Mouse (Mus musculus) liver, embryonic 14.5 days (tissue): ENCODE measurements at regions not wholly inside any gene's neighbourhood (a gene's known extent, or its start where the extent isn't known, plus 50 kb on each side); places are given as distances from the start of the nearest gene placed in this dataset.

ENCODE experiments used
- ATAC-seq: fragments of 200-750 bp; cut with Nextera tagmentation; 2 replicates; pipeline ENCODE4 v1.8.0; 2017; ENCODE audit warnings: moderate number of reproducible peaks, mild to moderate bottlenecking, moderate library complexity; ENCODE audit not compliant: insufficient read depth
- DNase-seq, 3 experiments: peaks; one replicate each; pipeline ENCODE4 v3.0.0-alpha.2; 2012 to 2013; ENCODE audit warnings: low read depth in 3 of 3, low spot score in 3 of 3
- H3K27ac ChIP-seq: fragments of 300-500 bp; sonication (generic); 2 replicates; pipeline ENCODE4 v1.5.1; 2014; ENCODE audit warnings: moderate library complexity, mild to moderate bottlenecking, control low read depth, inconsistent platforms
- H3K27me3 ChIP-seq: fragments of 300-500 bp; sonication (generic); 2 replicates; pipeline ENCODE4 v1.6.1; 2014; ENCODE audit warnings: mild to moderate bottlenecking, low read length, moderate library complexity; ENCODE audit not compliant: control insufficient read depth, insufficient read depth
- H3K36me3 ChIP-seq: fragments of 300-500 bp; sonication (generic); replicated peaks from 2 replicates; pipeline ENCODE4 v1.6.1; 2014; ENCODE audit warnings: low read depth; ENCODE audit not compliant: control insufficient read depth, insufficient read depth
- H3K4me1 ChIP-seq, 2 experiments: fragments of 200-500 bp in 1 of 2; fragments of 300-500 bp in 1 of 2; sonication (generic) in 1 of 2; replicated peaks; 2 replicates each; pipeline ENCODE4 v1.6.1; 2012 to 2014; ENCODE audit warnings: antibody characterized with exemption in 1 of 2, inconsistent platforms in 1 of 2, low read length in 1 of 2; ENCODE audit not compliant: control insufficient read depth in 2 of 2, insufficient read depth in 2 of 2
- H3K4me2 ChIP-seq: fragments of 300-500 bp; sonication (generic); 2 replicates; pipeline ENCODE4 v1.6.1; 2014; ENCODE audit warnings: low read depth, mild to moderate bottlenecking, control low read depth, moderate library complexity
- H3K4me3 ChIP-seq, 2 experiments: fragments of 200-500 bp in 1 of 2; fragments of 300-500 bp in 1 of 2; sonication (generic) in 1 of 2; 2 replicates each; pipeline ENCODE4 v1.5.1; 2012 to 2014; ENCODE audit warnings: low read depth in 2 of 2, low read length in 2 of 2, mild to moderate bottlenecking in 2 of 2, control low read depth in 1 of 2, inconsistent platforms in 1 of 2, moderate library complexity in 1 of 2; ENCODE audit not compliant: insufficient read depth in 1 of 2
- H3K9ac ChIP-seq: fragments of 300-500 bp; sonication (generic); replicated peaks from 2 replicates; pipeline ENCODE4 v1.6.1; 2014; ENCODE audit warnings: mild to moderate bottlenecking, control low read depth, moderate library complexity
- H3K9me3 ChIP-seq: fragments of 300-500 bp; sonication (generic); 2 replicates; pipeline ENCODE4 v1.6.1; 2016; ENCODE audit warnings: low read length, mixed read lengths; ENCODE audit not compliant: control insufficient read depth
- CTCF ChIP-seq: IDR thresholded peaks from 2 replicates; pipeline ENCODE4 v1.5.1; 2016; ENCODE audit warnings: antibody characterized with exemption, low read depth, control low read depth
- EP300 ChIP-seq: IDR thresholded peaks from 2 replicates; pipeline ENCODE4 v1.6.1; 2016; ENCODE audit warnings: antibody characterized with exemption, low read depth
- WGBS: fragments of 180-500 bp; shearing (Covaris S2); extraction: QIAGEN DNeasy Blood & Tissue Kit; methylation state at CpG from one replicate; pipeline ENCODE4 v1.1.7; 2014; ENCODE audit not compliant: insufficient replicate concordance; 5-methylcytosine and 5-hydroxymethylcytosine counted together

DNA sequence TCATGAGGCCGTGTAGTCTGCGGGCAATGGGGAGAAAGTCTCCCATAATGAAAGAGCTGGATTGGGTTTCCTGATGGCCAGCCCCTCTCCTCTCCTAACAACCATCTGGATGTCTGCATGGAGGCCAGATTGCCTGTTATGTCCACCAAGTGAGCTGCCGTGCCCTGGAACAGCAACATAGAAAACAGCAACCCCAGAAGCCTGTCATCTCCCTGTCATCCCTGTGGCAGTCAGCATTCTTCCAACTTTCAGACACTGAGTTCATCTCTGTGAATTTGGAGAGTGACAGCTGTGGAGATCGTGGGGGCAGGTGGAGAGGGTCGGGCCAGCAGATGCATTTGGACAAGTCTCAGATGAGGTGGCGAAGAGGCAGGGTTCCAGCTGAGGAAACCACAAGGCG, 585.0 kb downstream of the Rnf144a start:
- no peak overlapping the region for H3K9ac ChIP-seq
- 52% methylated on average over 7 of the region's 7 CpGs for WGBS
- DNase-seq (no peak), ATAC-seq (no peak)
- no peak overlapping the region for H3K27ac ChIP-seq
- H3K27me3 ChIP-seq, result no peaks in the 10 kb centered on the region
- no peaks in the 10 kb centered on the region for H3K36me3 ChIP-seq
- H3K4me2 ChIP-seq, result no peak overlapping the region
- no peaks in the 10 kb centered on the region for H3K9me3 ChIP-seq
- no peaks in the 10 kb centered on the region for H3K4me1 ChIP-seq
- TF ChIP-seq EP300, result no peak
- TF ChIP-seq CTCF, result no peak
- no peak overlapping the region for H3K4me3 ChIP-seq

- no peaks in the 10 kb centered on the region for H3K4me1 ChIP-seq
- H3K36me3 ChIP-seq, result no peaks in the 10 kb centered on the region
- ATAC-seq, result no peak
- H3K27me3 ChIP-seq, result no peaks in the 10 kb centered on the region
- TF ChIP-seq CTCF (no peak), EP300 (no peak)
- no peak overlapping the region for H3K27ac ChIP-seq
- 59% methylated on average over 2 of the region's 2 CpGs for WGBS
- no peak for DNase-seq
- no peak overlapping the region for H3K9ac ChIP-seq
- H3K4me3 ChIP-seq, result no peak overlapping the region
- H3K9me3 ChIP-seq, result no peaks in the 10 kb centered on the region
- no peak overlapping the region for H3K4me2 ChIP-seq
Observed at GRCm38 (mm10) chr12:25827961-25828360, 587.1 kb downstream of the Rnf144a start.

GRCm38 (mm10) chr12:25826928-25827327, 588.1 kb downstream of the Rnf144a start:
- Histone ChIP-seq H3K27me3 (no peaks in the 10 kb centered on the region), H3K9ac (no peak overlapping the region), H3K27ac (no peak overlapping the region), H3K4me2 (no peak overlapping the region), H3K4me1 (no peaks in the 10 kb centered on the region), H3K4me3 (no peak overlapping the region), H3K36me3 (no peaks in the 10 kb centered on the region), H3K9me3 (no peaks in the 10 kb centered on the region)
- TF ChIP-seq CTCF (no peak; the same call in 1 of the 2 replicates), EP300 (no peak)
- ATAC-seq (no peak), DNase-seq (no peak)
- 21% methylated on average over 3 of the region's 3 CpGs for WGBS

DNA sequence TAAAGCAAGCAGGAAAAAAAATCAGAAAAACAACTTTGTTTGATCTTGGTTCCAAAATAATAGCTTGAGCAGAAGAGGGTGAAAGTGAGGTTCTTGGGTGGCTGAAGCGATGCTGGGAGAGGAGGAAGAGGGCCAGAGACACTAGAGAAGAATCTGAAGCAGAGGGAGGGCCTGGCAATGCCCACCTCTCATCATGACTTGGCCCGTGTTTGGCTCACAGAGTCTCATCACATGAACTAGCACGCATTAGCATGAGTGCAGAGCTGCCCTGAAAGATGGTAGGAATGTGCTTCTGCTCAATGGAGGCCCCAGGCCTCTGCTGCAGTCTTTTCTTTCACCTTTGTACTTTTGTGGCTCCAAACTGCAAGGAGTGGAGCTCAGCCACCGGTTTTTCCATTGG, 588.6 kb downstream of the Rnf144a start:
- TF ChIP-seq EP300 (no peak), CTCF (no peak)
- Histone ChIP-seq H3K27me3 (no peaks in the 10 kb centered on the region), H3K9ac (no peak overlapping the region), H3K36me3 (no peaks in the 10 kb centered on the region), H3K27ac (no peak overlapping the region), H3K9me3 (no peaks in the 10 kb centered on the region), H3K4me1 (no peaks in the 10 kb centered on the region), H3K4me3 (no peak overlapping the region), H3K4me2 (no peak overlapping the region)
- ATAC-seq (no peak), DNase-seq (no peak)
- WGBS, result 41% methylated on average over 4 of the region's 4 CpGs

GRCm38 (mm10) chr12:25816248-25816647, 598.8 kb downstream of the Rnf144a start:
- DNase-seq, result no peak
- ATAC-seq, result no peak
- no peaks in the 10 kb centered on the region for H3K27me3 ChIP-seq
- H3K4me3 ChIP-seq, result no peak overlapping the region
- WGBS, result 46% methylated on average over 2 of the region's 2 CpGs
- no peaks in the 10 kb centered on the region for H3K36me3 ChIP-seq
- TF ChIP-seq EP300 (no peak), CTCF (no peak)
- H3K9me3 ChIP-seq, result no peaks in the 10 kb centered on the region
- no peak overlapping the region for H3K27ac ChIP-seq
- H3K4me1 ChIP-seq, result no peaks in the 10 kb centered on the region
- H3K4me2 ChIP-seq, result no peak overlapping the region
- H3K9ac ChIP-seq, result no peak overlapping the region

- Histone ChIP-seq H3K4me2 (no peak overlapping the region), H3K4me3 (no peak overlapping the region), H3K36me3 (no peaks in the 10 kb centered on the region), H3K9me3 (no peaks in the 10 kb centered on the region), H3K9ac (no peak overlapping the region), H3K27ac (no peak overlapping the region), H3K4me1 (no peaks in the 10 kb centered on the region), H3K27me3 (no peaks in the 10 kb centered on the region)
- ATAC-seq, result no peak
- no peak for DNase-seq
- 56% methylated on average over 2 of the region's 2 CpGs for WGBS
- TF ChIP-seq CTCF (no peak), EP300 (no peak)
Observed at GRCm38 (mm10) chr12:25795092-25795491, 620.0 kb downstream of the Rnf144a start.
